Mouse (Mus musculus): Measurements from ENCODE around the gene Abi3bp.

DNA sequence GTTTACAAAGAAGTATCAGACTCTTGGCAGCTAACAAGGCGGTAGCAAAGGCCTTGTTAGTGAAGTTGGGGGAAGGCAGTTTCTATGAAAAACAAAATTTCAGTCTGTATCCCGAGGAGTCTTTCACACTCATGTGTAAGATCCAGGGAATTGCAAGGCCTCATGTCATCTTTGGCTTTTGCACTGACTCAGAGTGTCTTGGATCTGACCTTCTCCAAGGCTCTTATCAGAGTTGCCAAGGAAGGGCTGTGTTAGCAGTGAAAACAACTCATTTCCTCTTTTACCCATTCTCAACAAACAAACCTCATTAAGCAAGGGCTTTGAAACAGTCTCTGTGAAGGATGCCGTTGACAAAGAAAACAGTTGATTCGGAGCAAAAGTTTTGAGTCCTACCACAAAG lies 17.6 kb downstream of the Abi3bp start:
- TF ChIP-seq POLR2A (IDR thresholded peaks at IDR 0.05; ENCODE audit: borderline replicate concordance, low read depth, low read length) (no peak), CTCF (IDR thresholded peaks at IDR 0.05; ENCODE audit: low read depth, low read length) (no peak)

Measured in bone marrow macrophage, adult 2 months (primary cell).